Mouse (Mus musculus): Measurements from ENCODE around the gene Kalrn. TPM values are rescaled to one million over a fixed set of nuclear protein-coding genes. Genes with fewer than 3 reads are reported as not detected.

The Kalrn gene
- polyA plus RNA-seq, 2 experiments from 2014 or later: 0.34 TPM; not detected in 1

DNA sequence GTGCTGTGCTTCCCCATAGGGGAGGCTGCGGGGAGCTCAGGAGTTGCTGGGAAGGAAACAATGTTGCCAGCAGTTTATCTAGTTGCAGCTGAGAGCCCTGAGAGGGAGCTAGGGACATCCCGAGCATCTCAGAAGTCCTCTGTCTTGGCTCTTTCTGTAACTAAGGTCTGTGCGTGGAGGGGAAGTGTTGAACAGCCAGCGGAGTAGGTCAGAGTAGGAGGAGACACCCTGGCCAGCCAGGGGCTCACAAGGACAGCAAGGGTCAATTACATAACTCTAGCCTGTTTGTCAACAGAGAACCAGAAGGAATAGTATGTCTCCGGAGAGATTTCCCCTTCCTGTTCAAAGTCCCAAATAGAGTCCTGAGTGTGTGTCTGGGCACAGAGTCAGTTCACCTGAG lies 641.2 kb downstream of the Kalrn start:
- no peak for ATAC-seq

GRCm38 (mm10) chr16:33931682-33932081 lies 641.6 kb downstream of the Kalrn start:
- no peak for ATAC-seq

DNA sequence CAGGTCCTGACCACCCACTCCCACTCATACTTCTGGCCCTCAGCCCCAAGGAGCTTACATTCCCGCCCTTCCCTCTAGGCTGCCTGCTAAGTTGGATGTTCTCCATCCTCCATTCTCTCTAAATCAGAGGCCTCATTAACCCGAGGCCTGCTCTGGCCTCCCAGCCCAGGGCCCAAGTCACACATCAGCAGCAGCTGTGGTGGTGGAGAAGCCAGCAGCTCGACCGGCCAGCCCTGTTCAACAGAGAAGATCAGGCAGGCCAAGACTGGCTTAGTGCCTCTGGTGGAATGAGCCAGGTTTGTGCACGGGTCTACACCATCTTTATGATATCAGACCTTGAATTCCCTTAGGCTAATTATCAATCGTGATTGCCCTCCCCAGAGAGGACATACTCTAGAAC lies 642.5 kb downstream of the Kalrn start:
- ATAC-seq: no peak

DNA sequence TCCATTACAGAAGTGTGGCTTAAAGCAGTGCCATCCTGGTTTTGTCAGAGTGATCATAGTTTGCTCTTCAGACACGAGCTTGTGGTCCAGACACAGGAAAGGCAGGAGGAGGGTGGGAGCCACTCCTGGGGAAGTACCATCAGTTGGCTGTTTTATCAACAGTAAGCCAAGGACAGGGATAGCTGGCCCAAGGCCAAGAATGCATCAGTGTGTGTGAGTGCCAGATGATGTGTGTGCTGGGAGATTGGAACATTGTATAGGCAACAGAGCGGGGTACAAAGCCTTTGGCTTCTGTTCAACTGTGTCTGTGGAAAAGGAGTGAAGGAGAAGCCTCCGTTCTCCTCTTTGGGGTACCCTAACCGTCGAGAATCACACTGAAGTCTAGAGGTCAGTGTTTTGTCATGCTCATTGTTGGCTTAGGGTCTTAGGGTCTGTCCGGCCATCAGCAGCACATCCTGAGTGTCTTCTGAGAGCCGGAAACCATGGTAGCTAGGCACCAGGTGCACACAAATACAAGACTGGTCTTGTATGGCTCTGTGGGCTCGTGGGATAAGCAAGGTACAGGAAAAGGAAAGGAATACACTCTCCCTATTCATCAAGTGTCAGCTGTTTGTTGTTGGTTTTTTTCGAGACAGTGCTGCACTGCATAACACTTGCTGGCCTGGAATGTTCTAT lies 644.4 kb downstream of the Kalrn start:
- ATAC-seq: no peak

GRCm38 (mm10) chr16:33927263-33927824 lies 646.0 kb downstream of the Kalrn start:
- no peak for ATAC-seq

GRCm38 (mm10) chr16:33923758-33924157 lies 649.6 kb downstream of the Kalrn start:
- ATAC-seq: no peak

- ATAC-seq: no peak
These were observed 650.4 kb downstream of the Kalrn start for GRCm38 (mm10) chr16:33923001-33923316.

DNA sequence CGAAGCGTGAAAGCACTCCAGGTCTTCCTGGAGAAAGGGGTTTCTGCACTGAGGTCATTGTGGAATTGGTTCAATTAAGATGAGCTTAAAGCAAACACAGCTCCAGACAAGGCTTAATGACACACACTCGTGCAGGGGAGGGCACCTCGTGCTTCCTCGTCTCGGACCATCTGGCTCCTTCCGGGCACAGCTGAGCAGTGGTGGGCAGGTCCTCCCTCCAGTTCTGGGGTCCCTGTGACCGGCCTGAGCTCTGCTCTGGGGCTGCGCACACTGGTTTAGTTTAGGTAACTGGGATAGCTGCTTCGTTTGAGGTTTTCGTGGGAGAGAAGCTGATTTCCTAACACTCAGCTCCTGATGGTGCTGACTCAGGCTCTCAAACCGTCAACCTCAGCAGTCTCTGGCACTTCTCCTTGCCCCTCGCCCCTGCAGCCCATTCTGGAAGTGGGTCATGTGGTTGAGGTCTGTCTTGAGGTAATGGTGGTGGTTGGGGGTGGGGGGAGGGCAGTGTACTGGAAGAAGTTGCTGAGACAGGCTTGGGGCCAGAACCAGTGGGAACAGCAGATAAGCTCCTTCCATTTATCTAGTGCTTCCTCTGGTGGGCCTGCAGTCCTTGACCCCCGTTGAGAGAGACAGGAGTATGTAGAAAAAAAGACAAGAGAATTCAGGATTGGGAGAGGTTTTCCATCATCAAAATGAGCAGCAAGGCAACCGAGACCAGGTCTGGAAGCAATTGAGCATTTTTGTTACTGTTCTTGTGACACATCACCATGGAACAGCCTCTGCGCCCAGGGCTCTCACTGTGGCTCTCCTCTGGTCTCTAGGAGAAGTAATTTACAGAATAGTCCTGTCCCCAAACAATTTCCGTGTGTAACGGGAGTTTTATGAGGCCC lies 651.0 kb downstream of the Kalrn start:
- no peak for ATAC-seq

GRCm38 (mm10) chr16:33921514-33921913 lies 651.8 kb downstream of the Kalrn start:
- no peak for ATAC-seq

Other genes with a start within 250 kb of the Kalrn start
- not detected for gene Ropn1, start 76.4 kb upstream of the Kalrn start, polyA plus RNA-seq (2017; shearing (Covaris generic))
- gene Ccdc14, start 117.1 kb upstream of the Kalrn start, polyA plus RNA-seq (2017; shearing (Covaris generic)): 1 to 10 TPM; 2.9 to 3.1 TPM
- under 1 TPM in 1 of 2 experiments, not detected in 1; 0.30 TPM for gene Mylk, start 171.7 kb upstream of the Kalrn start, polyA plus RNA-seq (2017; shearing (Covaris generic))

Measured in activated CD4-positive, CD25-positive, alpha-beta regulatory T cell, adult 4 months (primary cell).